Mouse (Mus musculus) monocyte, adult 2 months (primary cell): ENCODE data around the gene Skiv2l.
"Not testable (repeated sequence)": the region's sequence is repeated elsewhere in the genome, so short reads cannot be mapped to it uniquely, and the experiment has no call there.

Source experiments
- DNase-seq, 2 experiments: peaks; one replicate each; pipeline ENCODE4 v3.0.0; 2022; ENCODE audit warnings: low spot score in 2 of 2, low read depth in 1 of 2

Gene Skiv2l

DNA sequence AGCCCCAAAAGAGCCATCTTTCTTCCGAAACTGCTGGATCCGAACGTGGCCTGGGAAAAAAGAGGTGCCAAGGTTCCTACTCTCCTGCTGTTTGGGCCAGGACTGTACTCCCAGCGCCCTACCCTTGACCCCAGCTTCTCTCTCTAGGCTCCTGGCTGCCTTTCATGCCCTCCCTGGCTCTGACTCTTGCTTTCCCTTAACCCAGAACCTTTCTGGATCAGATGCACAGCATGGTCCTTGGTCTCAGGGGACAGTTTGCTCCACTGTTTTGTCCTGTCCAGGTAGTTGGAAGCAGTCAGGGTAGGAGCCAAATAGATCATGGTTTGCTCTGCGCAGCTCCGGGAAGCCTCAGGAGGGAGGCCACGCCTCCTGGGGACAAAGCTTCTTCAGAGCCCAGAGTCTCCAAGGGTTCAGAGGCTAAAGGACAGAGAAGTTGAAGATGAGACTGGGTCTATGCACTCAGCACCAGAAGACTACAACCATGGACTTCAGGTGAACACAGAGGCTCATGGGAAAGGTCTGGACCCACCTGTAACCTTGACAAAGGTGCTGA is 35.1 kb downstream of the Skiv2l start:
- DNase-seq: no peak

GRCm38 (mm10) chr17:34813747-34814146 is 36.3 kb downstream of the Skiv2l start:
- not testable (repeated sequence) for DNase-seq

DNA sequence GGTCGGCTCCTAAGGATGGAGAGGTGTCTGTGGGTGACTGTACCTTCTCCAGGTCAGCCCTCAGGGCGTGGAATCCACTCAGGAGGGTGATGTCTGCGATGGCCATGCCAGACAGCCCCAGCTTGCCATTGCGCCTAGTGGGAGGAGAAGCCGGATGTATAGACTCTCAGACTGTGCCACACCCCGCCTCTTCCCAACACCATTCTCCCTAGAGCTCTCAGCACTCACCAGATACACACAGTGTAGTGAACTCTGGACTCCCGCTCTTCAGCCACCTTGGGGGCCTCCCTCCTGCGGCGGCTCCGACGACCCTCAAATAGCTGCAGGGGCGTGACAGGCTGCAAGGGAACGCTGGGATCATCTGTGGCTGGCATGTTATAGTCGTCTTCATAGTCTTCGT is 38.7 kb downstream of the Skiv2l start:
- DNase-seq: no peak

- DNase-seq: not testable (repeated sequence)
These were observed 39.2 kb downstream of the Skiv2l start for GRCm38 (mm10) chr17:34810811-34811210.

- not testable (repeated sequence) for DNase-seq
These were observed 39.6 kb downstream of the Skiv2l start for GRCm38 (mm10) chr17:34810411-34810810.

GRCm38 (mm10) chr17:34808599-34809205 is 41.3 kb downstream of the Skiv2l start:
- DNase-seq: no peak

GRCm38 (mm10) chr17:34807176-34807575 is 42.8 kb downstream of the Skiv2l start:
- DNase-seq: no peak

- DNase-seq: no peak
These were observed 45.0 kb downstream of the Skiv2l start for GRCm38 (mm10) chr17:34804871-34805562.

DNA sequence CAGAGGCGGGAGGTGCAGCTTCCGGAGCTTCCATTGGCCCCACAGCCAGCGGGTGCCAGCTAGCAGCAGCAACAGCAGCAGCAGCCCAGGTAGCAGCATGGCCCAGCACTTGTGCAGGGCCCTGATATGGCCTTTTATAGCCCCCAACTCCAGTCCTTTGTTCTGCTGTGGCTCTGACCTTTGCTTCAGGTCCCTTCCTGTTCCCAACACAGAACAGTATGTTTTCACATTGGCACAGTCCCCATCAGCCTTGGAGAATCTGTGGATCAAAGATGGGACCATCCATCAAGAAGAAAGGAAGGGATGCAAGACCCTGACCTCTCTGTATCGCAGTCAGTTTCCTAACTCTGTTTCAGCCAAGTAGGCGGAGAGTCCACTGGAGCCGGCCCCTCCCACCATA is 45.7 kb downstream of the Skiv2l start, which contains the start of gene Cyp21a1:
Cyp21a1 (minus strand) TSS at position 261 of the 400 bp plus-strand sequence.
- not testable (repeated sequence) for DNase-seq

GRCm38 (mm10) chr17:34803367-34803766 is 46.6 kb downstream of the Skiv2l start:
- DNase-seq: not testable (repeated sequence)

- not testable (repeated sequence) for DNase-seq
These were observed 47.3 kb downstream of the Skiv2l start for GRCm38 (mm10) chr17:34802756-34803155.

GRCm38 (mm10) chr17:34800781-34801305 is 49.2 kb downstream of the Skiv2l start:
- not testable (repeated sequence) for DNase-seq

- DNase-seq: no peak
These were observed 50.5 kb downstream of the Skiv2l start for GRCm38 (mm10) chr17:34799531-34799925.

GRCm38 (mm10) chr17:34798866-34799530 is 51.0 kb downstream of the Skiv2l start:
- DNase-seq: no peak

DNA sequence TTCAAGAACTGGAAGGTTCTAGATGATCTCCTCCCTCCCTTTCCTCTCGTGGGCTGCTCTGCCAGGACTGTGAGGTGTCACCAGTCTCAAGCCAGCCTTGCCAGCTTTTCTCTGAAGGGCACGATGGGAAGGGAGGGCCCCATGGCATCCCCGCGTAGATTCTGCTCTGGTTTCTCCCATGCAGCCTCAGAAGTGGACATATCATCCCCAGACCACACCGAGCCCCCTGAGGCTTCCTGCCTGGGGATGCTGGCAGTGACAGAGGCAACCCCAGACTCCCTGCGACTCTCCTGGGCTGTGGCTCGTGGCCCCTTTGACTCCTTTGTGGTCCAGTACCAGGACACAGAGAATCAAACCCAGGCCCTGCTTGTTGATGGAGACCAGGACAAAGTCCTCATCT is 51.9 kb downstream of the Skiv2l start:
- not testable (repeated sequence) for DNase-seq

- not testable (repeated sequence) for DNase-seq
These were observed 52.6 kb downstream of the Skiv2l start for GRCm38 (mm10) chr17:34797211-34797995.

DNA sequence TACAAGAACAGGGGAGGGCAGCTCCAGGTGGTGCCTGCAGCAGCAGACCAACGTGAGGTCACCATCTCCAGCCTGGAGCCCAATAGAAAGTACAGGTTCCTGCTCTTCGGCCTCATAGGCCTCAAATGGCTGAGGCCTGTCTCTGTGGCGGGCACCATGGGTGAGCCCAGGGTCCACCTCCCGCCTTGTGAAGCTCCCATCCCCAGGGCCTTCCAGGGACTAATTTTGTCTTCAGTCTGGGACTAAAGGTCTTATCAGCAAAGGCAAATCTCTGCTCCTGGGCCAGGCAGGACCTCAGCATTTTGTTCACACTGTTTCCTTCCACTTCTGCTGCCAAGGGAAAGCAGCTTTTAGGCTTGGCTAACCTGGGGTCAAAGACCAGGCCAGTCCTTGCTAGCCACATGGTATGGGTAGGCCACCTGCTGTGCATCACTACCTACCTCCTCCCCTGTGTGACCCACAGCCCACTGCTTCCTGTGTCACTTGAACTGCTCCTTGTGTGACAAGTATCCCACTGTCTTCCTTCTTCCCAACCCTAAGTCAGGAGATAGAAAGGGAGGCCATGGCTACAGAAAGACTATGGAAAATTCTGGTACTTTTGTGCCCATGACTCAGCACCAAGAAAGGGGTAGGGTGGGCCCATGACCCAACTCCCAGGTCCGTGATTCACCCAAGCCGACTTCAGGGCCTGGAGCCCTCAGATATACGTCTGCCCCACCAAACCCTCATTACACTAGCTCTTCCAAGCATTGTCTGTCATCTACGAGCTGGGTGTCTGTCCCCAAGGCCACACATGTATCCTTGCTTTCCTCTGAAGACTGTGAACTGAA is 53.5 kb downstream of the Skiv2l start:
- no peak for DNase-seq

GRCm38 (mm10) chr17:34795633-34796032 is 54.4 kb downstream of the Skiv2l start:
- no peak for DNase-seq

DNA sequence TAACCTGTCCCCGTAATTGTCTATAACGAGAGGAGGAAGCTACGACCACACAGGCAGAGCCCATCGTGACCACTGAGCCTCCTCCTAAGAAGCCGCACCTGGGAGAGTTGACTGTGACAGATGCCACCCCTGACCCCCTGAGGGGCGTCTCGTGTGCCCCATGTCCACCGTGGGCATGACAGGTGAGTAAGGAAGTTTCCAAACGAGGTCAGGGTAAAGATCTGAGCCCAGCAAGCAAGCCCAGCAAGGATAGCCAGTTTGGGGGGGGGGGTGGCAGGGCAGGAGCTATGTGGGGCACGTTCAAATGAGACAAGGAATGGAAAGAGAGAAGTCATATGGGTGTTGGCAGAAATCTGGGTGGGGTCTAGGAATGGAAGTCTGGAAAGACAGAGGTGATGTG is 55.0 kb downstream of the Skiv2l start:
- DNase-seq: no peak
